Mouse (Mus musculus) testis, postnatal 10 days (tissue): ENCODE measurements at regions not wholly inside any gene's neighbourhood (a gene's known extent, or its start where the extent isn't known, plus 50 kb on each side); places are given as distances from the start of the nearest gene placed in this dataset.
A peak's percentile ranks its signal among the peaks of the same experiment; 100 is the strongest.

Source experiments
- DNase-seq: peaks from one replicate; pipeline ENCODE4 v3.0.0; 2021; ENCODE audit warnings: low spot score

DNA sequence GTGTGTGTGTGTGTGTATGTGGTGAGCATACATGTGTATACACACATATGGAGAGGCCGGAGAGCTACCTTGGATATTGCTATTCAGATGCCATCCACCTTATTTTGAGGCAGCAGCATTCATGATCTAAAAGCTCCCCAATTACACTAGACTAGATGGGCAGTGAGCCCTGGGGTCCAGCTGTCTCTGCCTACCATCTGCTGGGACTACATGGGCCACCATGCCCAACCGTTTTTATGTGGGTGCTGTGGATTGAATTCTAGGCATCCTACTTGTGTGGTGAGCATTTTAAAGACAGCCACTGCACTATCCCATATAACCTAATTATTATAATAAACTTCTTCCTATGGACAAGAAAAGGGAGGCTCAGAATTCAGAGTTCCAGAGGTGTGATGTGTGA is 172.6 kb downstream of the Gas1 start:
- no peak for DNase-seq

GRCm38 (mm10) chr13:60002098-60002497 is 175.1 kb downstream of the Gas1 start:
- DNase-seq = no peak

DNA sequence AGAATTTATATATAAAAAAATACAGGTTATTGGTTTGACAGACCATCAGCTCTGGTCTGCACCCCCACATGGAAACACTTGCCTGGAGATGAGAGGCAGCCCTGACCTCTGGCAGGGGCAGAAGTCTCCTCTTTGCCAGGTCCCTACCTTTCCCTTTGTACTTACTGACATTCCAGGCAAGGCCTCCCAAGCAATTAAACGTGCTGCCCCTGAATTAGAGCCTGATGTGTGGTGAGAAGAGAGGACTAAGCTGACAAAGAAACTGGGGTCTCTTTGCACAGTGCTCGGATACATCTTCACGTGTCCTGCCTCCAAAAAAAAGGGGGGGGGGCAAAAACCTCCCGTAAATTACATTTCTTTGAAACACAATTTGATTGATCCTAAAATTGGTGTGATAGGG is 175.5 kb downstream of the Gas1 start:
- no peak for DNase-seq

GRCm38 (mm10) chr13:60000618-60001347 is 176.4 kb downstream of the Gas1 start:
- DNase-seq = no peak

GRCm38 (mm10) chr13:59997431-59997830 is 174.5 kb upstream of the Tut7 start:
- DNase-seq = no peak

- no peak for DNase-seq
Measured at GRCm38 (mm10) chr13:59996146-59996814, 173.3 kb upstream of the Tut7 start.

- no peak for DNase-seq
Measured at GRCm38 (mm10) chr13:59992780-59993501, 170.0 kb upstream of the Tut7 start.

DNA sequence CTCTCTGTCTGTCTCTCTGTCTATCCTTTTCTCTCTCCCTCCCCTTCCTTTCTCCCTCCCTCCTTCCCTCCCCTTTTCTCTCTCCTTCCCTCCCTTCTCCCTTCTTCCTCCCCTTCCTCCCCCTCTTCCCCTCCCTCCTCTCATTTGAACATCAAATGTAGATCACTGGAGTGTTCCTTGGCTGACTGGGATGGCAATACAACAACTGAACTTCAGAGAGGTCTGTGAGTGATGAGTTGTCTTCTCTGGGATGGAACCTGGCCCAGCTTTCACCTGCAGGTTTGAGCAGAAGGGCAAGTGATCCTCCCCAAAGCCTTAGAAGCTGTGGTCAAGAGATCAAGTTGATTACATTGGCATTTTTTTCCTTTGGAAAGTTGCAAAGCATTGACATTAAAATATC is 169.4 kb upstream of the Tut7 start:
- DNase-seq = no peak

- no peak for DNase-seq
Measured at GRCm38 (mm10) chr13:59990402-59991280, 167.7 kb upstream of the Tut7 start.

DNA sequence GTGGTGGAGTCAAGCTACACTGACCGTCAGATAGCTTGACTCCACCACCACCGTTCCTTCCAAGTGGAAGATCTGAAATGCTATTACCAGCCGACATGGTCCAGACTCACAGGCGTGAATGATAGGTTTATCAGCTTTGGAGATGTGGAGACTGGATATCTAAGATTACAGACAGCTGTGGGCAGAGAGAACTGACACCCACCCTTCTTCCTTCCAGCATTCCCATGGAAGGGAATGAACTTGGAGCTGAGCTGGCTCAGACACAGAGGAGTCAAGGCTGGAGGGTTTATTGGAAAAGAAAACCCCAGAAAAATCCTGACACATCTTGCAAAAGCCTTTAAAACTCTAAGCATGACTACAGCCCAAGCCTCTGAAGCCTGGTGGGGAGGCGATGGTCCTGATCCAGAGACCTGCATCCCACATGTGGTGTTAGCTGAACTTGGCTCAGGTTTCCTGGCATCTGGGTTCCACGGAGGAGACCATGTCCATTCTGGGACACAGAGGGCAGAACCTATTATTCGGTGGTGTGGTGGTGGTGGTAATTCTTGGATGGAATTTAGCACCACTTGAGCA is 165.5 kb upstream of the Tut7 start:
- DNase-seq = no peak

- no peak for DNase-seq
Measured at GRCm38 (mm10) chr13:59976425-59976824, 153.5 kb upstream of the Tut7 start.

DNA sequence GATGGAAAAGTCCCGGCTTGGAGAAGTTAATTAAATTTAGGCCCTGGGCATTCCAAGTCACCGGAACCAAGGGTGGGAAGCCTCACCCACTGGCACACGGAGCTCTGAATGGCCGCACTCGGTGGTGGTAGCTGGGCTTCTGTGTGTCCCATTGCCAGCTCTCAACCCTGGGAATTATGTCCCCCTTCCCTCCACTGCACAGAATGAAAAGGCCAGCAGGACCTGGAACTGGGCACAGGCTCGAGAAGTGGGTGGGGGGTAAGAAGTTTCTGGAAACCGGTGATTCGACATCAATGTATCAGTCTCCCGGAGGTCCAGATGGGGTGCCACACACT is 149.1 kb upstream of the Tut7 start:
- no peak for DNase-seq

- peak; percentile 50 for DNase-seq
Measured at GRCm38 (mm10) chr13:59971231-59972092, 148.5 kb upstream of the Tut7 start.

- no peak for DNase-seq
Measured at GRCm38 (mm10) chr13:59970430-59970829, 147.5 kb upstream of the Tut7 start.

- no peak for DNase-seq
Measured at GRCm38 (mm10) chr13:59969484-59969883, 146.5 kb upstream of the Tut7 start.

DNA sequence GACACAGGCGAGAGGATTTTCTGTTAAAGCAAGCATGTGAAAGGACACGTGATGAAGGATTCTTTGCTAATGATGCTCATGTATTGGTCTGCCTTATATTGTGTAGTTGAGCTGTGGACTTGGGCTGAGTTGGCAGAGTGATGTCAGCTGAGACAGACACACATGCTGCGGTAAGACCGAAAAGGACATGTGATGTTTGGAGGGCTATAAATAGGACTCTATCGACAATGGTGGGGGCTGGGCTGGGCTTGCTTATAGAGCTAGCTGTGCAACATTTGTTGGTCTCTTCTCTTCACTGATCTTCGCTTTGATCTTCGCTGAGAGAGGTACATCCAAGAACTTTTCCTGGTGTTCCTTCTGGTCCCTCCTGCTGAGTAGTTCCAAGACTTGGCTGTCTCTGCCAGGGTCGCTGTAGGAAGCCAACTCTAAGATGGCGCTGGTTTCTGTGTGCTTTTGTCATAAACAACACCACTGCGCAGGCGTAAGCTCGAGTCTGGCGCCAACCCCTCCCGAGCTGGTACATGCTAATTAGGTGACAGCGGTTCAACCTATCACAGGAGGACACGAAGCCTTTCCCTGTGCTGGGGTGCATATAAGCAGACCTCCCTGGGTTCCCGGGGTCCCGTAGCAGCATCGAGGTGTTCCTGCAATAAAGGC is 145.8 kb upstream of the Tut7 start:
- no peak for DNase-seq

- no peak for DNase-seq
Measured at GRCm38 (mm10) chr13:59966535-59967255, 143.7 kb upstream of the Tut7 start.

- DNase-seq = no peak
Measured at GRCm38 (mm10) chr13:59964981-59965380, 142.0 kb upstream of the Tut7 start.
